Mouse (Mus musculus) granulocyte monocyte progenitor cell, adult 5-6 weeks (primary cell): ENCODE measurements around the gene Pstpip1. TPM values are rescaled to one million over a fixed set of nuclear protein-coding genes. Genes with fewer than 3 reads are reported as not detected.

Experiments
- ATAC-seq: replicated peaks from 2 replicates; pipeline ENCODE4 v1.8.0; 2016; ENCODE audit warnings: mild to moderate bottlenecking, moderate TSS enrichment, inconsistent platforms; ENCODE audit not compliant: poor library complexity, severe bottlenecking
- total RNA-seq, 2 experiments: library from RNA; stranded (forward) in 1 of 2; stranded (reverse) in 1 of 2; fragments of 200-712, 200-1000 nt in 1 of 2; fragments of >200 nt in 1 of 2; fragmentation: Nextera tagmentation in 1 of 2; gene quantifications; 2 replicates each; pipeline ENCODE4 v1.2.3; 2014 to 2017

Pstpip1 gene
- total RNA-seq, 2 experiments from 2014 or later: 65.1 to 101 TPM

- ATAC-seq: no peak
Observed at GRCm38 (mm10) chr9:56144366-56145003, 54.7 kb downstream of the Pstpip1 start.

GRCm38 (mm10) chr9:56146326-56146923 lies 56.7 kb downstream of the Pstpip1 start:
- no peak for ATAC-seq

DNA sequence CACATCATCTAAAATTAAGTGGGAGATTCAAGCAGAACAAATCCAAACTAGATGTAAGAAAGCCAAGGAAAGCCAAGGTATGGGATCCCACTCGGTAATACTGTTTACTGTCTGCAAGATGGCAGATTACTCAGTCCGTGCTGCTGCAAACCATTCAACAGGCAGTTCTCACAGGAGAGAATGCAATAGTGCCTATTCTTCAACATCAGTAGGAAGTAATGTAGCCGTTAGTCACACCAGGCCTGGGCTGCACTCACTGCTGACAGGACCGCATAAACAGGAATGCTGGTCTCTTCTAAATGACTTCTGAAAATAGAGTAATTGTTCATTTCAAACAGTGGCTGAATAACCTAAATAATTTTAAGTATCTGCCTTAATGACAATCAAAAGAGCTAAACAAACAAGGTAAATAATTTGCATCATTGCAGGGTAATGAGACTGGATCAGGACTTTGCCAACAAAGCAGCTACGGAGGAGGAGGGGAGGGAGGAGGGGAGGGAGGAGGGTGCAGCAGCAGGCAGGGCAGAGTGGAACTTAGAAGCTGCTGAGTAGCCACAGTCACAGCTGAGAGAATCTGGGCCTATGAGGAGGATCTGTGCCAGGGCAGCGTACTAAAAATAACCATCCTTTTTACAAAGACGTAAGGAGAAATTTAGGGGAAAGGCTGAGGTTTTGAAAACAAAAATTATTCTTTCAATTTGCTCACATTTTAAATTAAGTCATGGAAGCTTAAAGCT lies 62.2 kb downstream of the Pstpip1 start:
- ATAC-seq: no peak

DNA sequence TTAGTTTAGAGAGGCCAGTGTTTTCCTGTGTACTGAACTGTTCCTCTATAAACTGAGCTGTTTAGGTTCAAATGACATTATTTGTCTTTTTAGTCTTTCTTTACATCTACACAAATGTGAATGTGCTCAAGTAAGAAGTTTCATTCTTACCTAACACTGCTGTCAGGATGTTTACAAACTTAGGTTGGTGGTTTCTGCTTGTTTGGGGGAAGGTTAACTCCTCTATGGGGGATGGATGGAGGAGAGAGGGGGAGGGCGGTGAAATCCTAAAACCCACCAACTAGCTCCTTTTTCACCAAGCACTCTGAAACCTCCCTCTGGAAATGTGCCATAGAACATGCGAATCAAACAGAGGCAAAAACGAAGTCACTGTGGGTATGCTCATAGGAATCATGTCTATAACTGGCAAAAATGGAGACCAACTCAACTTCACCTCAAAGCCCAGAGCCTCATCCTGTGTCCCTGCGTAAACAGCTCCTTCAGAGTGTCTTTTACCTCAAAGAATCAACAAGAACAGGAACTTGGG lies 62.8 kb downstream of the Pstpip1 start:
- ATAC-seq: no peak

DNA sequence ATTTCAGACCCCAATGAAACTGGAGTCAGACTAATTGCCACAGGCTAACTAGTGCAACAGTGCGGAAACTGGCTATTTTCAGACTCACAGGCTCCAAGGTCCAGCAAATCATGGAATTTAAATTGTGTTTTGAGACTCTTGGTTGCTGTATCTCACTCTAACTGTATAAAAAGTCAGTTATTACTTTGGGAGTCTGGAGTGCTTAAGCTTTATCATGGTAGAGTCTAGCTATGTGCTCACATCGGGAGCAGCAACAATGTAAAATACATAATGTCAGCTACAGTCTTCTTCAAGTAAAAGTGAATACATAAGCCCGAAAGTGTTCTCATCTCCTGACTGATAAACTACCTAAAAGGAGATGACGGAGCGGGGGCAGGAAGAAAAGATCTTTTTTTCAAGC lies 64.8 kb downstream of the Pstpip1 start:
- no peak for ATAC-seq

- ATAC-seq: no peak
Observed at GRCm38 (mm10) chr9:56158077-56158476, 68.3 kb downstream of the Pstpip1 start.

DNA sequence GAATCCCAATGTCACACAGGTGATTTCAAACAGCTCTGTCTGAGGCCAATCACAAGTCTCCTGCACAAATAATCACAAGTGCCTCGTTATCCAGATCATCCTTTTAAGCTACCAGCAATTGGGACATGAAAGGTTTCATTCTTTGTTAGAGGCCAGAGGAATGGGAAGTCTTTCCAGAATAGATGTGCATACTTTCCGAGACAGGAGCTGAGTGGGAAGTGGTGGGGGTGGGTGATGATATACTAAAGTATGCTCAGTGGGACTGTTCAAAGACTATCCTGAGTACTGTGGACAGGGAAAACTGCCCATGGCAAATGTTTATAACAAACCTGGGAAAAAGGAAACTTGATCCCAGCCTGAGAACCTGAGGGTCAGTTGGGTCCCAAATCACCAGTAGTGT lies 69.7 kb downstream of the Pstpip1 start:
- ATAC-seq: no peak

GRCm38 (mm10) chr9:56160341-56161141 lies 70.8 kb downstream of the Pstpip1 start:
- ATAC-seq: peak; percentile 92

DNA sequence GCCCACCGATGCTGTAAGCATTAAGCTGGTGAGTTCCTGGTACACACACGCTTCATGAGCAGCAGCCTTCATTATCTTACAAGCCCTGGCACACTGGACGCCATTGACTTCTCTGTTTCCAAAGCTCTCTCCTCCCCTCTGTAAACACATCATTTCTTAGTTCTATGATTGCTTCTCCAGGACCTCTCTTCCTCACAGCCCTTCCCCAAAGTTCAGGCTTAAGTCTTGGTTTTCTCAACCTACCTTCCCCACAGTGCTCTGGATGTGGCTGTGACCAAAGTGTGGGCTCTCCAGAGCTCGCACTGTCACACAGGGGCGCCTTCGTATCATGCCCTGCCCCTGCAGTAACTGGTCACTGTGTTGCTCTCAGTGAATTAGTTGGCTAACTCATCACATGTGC lies 75.6 kb downstream of the Pstpip1 start, which contains the start of gene Tspan3:
Gene Tspan3 (minus strand): TSS at position 101 of the 400 bp plus-strand sequence.
- no peak for ATAC-seq

DNA sequence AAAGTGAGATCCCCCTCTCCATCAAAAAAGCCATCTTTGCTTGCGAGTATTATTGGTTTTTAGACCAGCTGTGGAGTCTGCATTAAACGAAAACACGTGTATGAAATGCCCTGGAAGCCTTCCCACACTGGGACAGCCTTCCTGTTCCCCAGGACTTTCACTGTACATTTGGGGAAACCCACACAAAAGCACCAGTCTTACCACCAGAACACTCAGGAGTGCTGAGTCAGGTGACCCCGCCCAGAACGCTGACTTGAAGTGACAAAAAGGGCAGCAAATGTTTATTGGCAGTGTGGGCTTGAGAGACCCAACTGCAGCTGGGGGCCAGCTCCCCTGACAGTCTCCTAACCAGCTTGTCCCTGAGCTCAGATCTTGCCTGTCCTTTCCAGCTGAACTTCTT lies 76.4 kb downstream of the Pstpip1 start:
- peak; percentile 32 for ATAC-seq

- no peak for ATAC-seq
Observed at GRCm38 (mm10) chr9:56167690-56168089, 77.9 kb downstream of the Pstpip1 start.

DNA sequence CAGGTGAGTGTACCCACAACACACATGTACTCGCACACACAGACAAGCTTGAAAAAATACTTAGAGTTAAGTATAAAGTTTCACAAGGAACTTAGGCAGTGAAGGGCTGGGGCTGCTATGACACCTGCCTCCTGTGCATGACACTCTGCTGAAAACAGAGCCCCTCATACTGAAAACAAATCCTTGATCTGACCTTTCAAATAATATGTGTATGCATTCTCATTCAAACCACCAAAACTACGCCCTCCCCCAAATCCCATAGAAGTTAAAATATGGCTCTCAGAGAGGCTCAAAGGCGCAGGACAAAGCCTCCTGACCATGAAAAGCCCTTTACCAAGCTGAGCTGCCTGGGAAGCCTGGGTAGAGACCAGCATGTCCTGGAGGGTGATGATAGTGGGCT lies 85.6 kb downstream of the Pstpip1 start:
- ATAC-seq: no peak

DNA sequence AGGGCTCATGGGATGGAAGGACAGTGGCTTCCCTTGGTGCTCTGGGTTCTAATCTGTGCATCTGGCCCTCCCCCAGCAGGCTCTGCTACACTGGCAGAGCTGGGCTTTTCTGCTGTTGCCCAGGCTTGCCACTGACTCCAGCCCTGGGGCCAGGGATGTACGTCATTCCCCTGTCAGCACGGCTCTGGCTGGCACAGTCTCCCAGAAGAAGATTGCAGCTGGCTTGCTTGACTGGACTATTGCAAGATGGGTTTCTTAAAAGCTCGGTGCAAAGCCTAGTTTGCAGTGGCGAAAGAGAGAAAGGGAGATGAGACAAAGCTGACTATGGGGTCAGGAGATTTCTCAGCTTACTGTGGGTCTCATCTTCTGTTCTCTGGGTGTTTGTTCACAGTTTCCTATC lies 87.6 kb downstream of the Pstpip1 start:
- ATAC-seq: no peak

Other genes starting within 250 kb of the Pstpip1 start
- 5.4 and 5.7 TPM in 2 replicates for gene Scaper, start 151.8 kb upstream of the Pstpip1 start, total RNA-seq (2014; fragmentation: Nextera tagmentation)
- 8.0 and 11.3 TPM in 2 replicates for gene Scaper, start 151.8 kb upstream of the Pstpip1 start, total RNA-seq (2017)
- not detected in 2 replicates for gene 4930563M21Rik, start 79.4 kb upstream of the Pstpip1 start, total RNA-seq (2014; fragmentation: Nextera tagmentation)
- not detected in 2 replicates for gene 4930563M21Rik, start 79.4 kb upstream of the Pstpip1 start, total RNA-seq (2017)
- 39.2 and 40.8 TPM in 2 replicates for gene Rcn2, start 48.1 kb upstream of the Pstpip1 start, total RNA-seq (2014; fragmentation: Nextera tagmentation)
- 41.6 and 61.7 TPM in 2 replicates for gene Rcn2, start 48.1 kb upstream of the Pstpip1 start, total RNA-seq (2017)
- 58.3 and 66.0 TPM in 2 replicates for gene Tspan3, start 75.5 kb downstream of the Pstpip1 start, total RNA-seq (2014; fragmentation: Nextera tagmentation)
- 28.0 and 50.9 TPM in 2 replicates for gene Tspan3, start 75.5 kb downstream of the Pstpip1 start, total RNA-seq (2017)